Mouse (Mus musculus) layer of hippocampus, postnatal 10 days (tissue): ENCODE results near the gene Mrpl51. TPM values are rescaled to one million over a fixed set of nuclear protein-coding genes. Genes with fewer than 3 reads are reported as not detected.

Experiments used
- DNase-seq, 2 experiments: peaks; one replicate each; pipeline ENCODE4 v3.0.0; 2021; ENCODE audit warnings: low spot score in 2 of 2
- total RNA-seq, 2 experiments: library from RNA; stranded (reverse); gene quantifications; 2 replicates each; pipeline ENCODE4 v1.2.3; 2021

Mrpl51 gene
- total RNA-seq, 2 experiments from 2014 or later, result 73.5 to 75.9 TPM

DNA sequence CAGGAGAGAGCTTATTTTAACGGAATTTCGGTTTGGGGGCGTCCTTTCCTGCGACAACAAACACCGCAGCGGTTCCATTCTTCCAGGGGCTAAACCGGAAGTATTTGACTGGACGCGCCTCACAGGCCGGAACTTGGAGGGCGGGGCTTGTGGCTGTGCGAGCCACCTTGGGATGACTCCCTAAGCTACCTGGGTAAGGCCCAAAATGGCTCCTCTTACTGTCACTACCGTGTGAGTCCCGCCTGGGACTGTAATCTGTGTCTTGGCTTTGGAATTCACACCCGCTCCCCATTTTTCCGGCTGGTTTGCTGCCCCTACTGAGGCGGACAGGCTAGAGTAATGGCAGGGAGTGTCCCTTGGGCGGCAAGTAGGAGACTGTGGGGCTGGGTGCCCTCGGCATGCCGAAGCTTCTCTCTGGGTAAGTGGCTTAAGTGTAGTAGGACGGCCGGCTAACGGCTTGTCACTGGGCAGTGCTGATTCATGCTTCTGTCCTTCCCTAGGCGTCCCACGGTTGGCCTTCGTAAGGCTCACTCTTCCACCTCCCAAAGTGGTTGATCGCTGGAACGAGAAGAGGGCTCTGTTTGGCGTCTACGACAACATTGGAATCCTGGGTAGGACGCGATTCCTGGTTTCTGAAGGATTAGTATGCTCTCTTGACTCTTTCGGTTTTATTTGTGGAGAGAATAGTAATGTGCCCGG is 564 bp downstream of the Mrpl51 start:
- DNase-seq, result peak; percentile 87 to 89

DNA sequence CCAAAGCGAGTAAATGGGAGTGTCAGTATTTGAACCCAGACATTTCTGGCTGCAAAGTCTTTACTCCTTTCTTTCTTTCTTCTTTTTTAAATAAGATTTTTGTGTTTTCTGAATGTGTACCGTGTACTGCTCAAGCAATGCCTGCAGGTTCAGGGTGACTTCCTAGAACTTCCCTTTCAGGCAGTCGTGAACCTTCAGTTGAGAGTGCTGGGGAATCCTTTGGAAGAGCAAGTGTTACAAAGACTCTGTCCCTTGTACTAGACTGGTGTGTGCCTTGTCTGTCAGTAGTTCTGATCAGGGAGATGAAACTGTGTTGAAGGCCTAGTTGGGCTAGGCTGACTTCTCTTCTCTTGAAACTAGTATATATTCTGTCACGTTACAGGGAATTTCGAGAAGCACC is 1.2 kb downstream of the Mrpl51 start:
- DNase-seq, result no peak

DNA sequence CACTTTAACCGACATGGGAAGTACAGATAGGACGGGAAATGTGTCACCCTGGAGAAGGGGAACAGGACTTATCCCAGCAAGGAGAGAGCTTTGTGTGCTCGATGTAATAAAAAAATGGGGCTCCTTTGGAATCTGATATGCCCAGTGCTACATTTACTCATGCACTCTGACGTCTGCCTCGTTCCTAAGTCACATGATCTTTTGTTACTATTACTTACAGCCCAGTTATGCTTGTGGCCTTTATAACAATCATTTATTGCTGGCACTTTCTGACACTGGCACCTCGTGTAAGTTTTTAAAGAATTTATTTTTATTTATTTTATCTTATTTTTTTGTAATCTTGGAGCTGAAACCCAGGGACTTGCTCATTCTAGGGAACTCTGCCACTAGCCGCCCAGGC is 1.8 kb downstream of the Mrpl51 start:
- no peak for DNase-seq

DNA sequence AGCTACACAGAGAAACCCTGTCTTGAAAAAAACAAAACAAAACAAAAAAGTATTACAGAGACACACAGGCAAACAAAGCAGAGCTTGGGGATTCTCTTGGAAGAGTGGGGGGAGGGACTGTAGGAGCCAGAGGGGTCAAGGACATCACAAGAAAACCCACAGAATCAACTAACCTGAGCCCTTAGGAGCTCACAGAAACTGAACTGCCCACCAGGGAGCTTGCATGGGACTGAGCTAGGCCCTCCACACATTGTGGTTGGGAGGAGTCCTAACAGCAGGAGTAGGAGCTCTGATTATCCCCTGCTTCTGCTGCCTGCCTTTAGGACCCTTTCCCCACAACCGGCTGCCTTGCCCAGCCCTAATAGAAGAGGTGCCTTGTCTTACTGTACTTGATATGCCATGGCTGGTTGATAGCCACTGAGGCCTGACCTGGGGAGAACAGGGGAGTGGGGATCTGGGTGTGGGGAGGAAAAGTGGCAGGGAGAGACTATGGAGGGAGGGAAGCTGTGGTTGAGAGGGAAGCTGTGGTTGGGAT is 4.0 kb downstream of the Mrpl51 start:
- DNase-seq, result no peak

DNA sequence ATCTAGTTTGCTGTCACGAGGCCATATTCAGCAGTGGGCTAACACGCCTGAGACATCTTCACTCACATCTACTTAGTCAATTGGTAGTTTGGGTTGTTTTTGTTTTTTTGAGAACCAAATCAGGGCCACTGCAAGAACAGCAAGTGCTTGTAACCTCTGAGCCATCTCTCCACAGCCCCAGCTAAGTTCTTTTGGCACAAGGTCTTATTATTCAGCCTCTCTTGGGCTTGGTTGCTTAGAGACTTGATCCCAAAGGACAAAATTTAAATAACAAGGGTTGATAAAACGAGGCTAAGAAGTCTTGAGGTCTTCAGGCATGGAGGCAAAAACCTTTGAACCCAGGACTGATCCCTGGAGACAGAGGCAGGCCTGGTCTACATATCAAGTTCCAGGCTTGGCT is 4.7 kb downstream of the Mrpl51 start:
- no peak for DNase-seq

DNA sequence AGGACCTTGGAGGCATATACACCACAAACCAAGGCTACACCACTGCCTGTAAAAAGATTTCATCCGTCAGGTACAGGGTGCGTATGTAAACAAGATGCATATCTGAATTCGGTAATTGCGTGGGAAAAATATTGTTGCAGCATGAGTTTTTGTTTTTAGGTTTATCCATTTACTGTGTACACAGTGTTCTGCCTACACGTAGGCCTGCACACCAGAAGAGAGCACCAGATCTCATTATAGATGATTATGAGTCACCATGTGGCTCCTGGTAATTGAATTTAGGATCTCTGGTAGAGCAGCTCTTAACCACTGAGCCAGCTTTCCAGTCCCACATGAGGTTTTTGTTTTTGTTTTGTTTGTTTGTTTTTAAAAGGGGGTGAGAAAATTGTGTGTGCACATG is 5.6 kb downstream of the Mrpl51 start:
- DNase-seq, result no peak

DNA sequence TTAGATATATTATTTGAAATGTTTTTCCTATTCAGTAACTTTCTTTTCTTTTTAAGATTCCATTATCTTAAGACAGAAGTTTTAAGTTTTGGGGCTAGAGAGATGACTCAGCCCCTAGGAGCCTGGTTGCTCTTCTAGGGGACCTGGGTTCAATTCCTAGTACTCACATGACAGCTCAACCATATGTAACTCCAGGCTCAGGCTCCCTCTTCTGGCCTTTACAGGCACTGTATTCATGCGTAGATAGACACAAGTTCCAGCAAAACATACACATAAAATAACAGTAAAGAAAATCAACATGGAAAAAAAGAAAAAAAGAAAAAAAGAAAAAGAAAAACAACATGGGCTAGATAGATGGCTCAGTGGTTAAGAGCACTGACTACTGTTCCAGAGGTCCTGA is 18.8 kb downstream of the Mrpl51 start:
- no peak for DNase-seq

DNA sequence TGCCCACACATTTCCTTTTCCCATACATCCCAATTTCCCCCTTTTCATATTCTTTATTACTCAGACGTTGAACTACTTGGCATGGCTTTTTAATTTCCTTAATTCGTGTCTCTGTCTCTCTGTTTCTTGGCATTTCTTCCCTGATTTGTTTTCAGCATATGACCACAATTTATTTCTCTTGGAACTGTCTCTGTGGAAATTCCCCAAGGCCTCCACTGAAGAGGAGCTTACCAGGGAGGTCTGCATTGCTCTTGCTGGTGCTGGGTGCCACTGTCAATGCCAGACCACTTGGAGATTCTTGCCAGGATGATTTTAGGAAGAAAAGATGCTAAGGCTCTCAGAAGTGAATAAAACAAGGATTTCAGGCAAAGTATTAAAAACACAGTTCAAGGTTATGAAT is 21.0 kb downstream of the Mrpl51 start:
- no peak for DNase-seq

DNA sequence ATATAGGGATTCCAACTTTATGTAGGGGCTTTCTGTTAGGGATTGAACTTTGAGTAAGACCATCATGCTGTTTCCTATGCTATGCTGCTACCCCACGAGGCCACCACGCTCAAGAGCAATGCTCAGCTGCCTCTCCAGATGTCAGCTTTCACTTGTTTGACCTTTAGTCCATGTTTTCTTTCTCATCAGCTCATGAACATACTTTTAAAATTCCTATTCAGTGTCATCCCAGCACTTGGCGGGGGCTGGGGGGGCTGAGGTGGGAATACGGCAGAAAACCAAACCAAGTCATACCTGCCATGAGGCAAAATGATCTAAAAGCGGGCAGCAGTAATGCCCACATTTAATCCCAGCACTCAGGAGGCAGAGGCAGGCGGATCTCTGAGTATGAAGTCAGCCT is 21.5 kb downstream of the Mrpl51 start:
- no peak for DNase-seq

DNA sequence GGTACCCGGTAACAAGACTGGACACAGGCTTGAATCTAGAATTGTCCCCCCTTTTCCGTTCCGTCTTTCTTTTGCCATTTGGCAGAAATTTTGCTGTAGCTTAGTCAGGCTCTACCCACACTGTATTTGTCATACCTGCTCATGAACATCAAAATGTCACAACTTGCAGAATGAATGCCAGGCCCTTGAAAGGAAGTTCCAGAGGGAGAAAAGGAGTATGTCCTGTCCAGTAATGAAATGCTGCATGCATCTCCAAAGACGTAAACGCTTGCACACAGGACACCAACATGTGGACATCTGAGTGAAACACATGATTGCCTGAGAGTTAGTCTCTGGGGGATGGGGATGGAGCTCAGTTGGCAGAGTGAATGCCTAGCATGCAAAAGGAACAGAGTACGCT is 22.1 kb downstream of the Mrpl51 start:
- no peak for DNase-seq

DNA sequence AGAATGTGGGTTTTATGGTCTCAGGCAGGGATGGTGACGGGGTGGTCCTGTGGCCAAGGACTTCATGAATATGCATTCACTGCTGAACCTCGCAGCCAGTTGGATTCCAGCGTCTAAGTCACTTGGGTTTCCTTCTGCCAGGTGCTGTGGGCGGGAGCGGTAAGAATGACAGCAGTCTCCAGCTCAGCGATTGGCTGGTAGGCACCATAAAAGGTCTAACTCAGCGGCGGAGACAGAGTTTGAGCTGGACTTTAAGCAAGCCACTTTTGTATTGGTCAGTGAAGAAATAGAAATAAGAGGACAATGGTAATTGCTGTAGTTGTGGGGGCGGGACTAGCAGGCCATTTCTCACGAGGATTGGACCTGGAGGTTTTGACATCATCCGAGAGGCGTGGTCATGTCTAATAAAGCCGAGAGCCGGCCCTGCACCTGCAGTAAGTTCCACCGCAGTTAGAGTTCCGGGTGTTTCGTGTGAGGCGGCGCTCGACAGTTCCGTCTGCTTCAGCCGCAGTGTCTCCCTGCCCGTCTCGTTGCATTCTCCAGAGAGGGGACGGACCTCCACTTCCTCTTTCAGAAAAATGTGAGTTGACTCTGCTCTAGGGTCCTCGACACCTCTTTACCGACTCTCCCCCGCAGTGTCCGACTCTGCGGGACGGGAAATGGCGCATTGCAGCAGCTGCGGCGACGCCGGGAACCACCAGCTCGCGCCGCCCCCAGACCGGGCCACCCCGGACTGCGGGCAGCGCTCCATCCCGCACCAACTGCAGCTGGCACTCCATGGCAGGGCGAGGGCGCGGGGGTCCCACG is 23.8 kb downstream of the Mrpl51 start, which contains the start of gene Vamp1:
TSS of gene Vamp1 (plus strand) at position 404 of the 807 bp plus-strand sequence.
- peak; percentile 87 to 90 for DNase-seq

DNA sequence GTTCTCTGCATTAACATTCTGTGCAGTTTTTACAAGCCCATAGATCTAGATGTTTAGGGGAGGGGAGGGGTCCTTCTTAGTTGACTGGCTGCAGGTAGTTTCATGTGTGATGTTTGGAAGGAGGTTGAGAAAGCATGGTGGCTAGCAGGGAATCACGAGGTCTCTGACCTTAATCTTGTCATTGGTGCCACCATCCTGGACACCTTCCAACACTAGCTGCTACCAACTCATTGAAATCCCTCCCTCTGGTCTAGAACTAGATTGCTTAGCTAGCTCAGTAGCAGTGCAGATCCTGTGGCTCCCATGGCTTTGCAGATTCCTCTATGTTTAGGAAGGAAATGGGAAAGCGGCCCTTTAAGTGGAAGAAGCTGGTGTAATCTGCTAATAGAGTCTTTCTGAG is 25.3 kb downstream of the Mrpl51 start:
- DNase-seq, result no peak

DNA sequence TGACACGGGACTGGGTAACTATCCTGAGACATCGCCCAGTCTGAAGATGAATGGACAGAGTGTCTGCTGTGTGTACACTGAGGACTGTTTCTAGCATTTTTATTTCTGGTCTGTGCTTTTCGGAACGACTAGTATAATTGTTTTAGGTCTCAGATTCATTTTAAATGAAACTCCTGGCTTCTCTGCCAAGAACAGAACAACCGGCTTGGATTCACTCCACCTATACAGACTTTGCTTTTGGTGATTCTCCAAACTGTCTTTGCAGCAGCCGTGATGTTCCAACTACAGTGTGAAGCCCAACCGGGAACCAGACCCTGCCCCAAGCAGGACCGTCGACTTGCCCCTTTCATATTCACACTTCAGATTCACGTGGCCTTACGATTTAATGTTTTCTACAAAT is 26.3 kb downstream of the Mrpl51 start:
- no peak for DNase-seq

DNA sequence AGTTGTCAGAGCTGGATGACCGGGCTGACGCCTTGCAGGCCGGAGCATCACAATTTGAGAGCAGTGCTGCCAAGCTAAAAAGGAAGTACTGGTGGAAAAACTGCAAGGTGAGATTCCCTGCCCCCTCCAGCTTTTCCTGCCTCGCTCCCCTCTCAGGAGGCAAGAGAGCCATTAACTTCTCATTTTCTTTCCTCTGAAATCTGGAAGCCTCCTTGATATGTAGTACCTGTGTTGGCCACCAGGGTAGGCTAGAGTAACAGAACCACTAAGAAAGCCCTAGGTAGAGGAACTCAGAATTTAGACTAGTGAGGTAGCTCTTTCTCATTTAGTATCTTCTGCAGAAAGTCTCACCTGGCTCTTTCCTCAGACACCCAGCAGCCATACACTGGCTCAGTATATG is 27.4 kb downstream of the Mrpl51 start:
- peak; percentile 64 to 75 for DNase-seq

DNA sequence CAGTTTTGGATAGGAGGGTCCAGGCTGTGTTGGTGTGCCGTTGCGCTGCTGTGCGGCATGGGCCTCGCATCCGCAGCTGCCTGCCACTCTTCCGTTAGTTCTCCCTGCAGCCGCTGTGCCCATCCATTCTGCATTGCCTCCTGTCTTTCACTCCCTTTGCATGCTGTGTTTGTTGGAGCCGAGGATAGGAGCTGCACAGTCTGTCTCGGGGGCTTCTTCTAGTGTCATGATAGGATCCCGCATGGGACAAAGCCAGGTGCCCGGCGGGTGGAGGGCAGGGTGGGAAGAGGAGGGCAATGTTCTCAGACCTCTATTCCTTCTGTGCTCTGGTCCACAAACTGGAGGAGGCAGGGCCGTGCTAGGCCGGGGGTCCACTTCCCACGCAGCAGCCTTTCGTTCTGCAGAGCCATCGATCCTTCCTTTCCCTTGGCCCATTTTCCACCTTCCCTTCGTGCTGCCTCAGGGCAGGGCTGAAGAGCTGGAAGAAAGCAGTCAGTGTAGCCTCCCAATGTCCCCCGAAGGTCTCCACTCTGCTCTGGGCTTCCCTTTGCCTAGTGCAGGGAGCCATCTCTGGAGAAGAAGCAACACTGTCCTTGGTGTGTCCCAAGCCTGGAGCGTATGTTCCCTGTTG is 29.6 kb downstream of the Mrpl51 start:
- no peak for DNase-seq

DNA sequence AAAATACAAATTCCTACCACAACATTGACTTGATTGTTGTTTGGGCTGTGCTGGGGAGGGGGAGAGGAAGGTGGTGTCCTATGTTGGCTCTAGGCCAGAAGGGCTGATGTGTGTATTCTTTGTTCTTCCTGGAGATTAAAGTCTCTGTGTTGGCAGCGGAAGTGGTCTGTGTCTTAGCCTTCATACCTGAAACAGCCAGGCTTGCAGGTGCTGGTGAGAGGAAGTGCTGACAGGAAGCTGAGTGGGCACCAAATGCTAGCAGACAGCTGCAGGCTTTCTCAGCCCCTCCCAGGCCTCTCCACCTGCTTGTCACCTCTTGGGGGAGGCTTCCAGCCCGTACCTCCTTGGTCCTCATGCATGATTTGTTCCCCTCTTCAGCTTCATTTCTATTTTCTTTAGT is 30.5 kb downstream of the Mrpl51 start:
- no peak for DNase-seq

DNA sequence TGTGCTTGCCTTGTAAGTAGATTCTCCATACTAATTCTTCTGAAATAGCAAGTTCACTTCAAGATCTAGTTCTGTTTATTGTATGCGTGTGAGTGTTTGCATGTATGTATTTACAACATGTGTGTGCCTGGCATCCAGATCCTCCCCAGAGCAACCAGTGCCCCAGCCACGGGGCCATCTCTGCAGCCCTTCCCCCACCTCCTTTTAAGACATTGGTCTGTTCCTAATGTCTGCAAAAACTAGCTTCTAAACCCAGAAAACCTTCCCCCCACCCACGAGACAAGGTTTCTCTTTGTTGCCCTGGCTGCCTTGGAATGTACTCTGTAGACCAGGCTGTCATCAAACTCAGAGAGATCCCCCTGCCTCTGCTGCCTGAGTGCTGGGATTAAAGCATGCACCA is 31.0 kb downstream of the Mrpl51 start:
- no peak for DNase-seq

DNA sequence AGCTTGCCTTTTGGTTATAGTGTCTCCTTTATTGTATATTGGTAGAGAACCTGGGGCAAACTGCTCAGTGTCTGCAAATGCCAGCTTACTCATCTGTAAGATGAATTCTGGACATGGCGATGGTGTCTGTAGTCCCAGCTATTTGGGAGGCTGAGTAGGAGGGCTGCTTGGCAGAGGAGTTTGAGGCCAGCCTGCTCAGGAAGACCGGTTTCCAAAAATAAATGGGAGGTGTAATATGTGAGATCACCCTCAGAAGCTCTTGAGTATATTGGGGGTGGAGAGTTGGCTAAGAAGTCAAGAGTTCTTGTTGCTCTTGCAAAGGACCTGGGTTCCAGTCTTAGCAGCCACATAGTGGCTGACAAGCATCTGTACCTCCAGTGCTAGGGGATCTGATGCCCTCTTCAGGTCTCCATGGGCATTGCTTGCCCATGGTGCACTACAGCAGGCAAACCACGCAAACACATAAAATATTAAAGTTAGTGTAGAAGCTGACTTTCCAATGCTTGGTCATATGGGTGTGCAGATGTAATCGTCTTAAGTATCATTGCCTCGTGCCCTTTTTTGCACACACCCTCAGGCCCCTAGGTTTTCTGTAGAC is 34.0 kb downstream of the Mrpl51 start:
- no peak for DNase-seq

DNA sequence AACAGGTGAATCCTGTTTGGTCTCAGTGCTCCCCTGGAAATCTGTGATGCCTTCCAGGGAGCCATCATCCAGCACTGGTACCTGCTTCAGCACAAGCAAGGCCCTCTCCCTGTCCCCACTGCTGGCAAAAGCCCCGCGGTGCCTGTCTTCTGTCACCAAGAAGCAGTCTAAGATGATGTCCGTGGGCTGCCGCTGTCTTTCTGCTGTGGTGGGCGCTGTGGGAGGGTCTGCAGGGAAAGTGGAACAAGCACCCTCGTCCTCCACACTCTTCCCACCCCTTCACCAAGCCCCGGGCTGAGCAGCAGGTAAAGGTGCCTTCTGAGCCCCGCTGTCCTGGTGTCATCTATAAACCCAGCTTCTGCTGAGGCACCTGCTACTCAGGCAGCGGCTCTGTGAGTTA is 39.0 kb downstream of the Mrpl51 start:
- DNase-seq, result no peak

DNA sequence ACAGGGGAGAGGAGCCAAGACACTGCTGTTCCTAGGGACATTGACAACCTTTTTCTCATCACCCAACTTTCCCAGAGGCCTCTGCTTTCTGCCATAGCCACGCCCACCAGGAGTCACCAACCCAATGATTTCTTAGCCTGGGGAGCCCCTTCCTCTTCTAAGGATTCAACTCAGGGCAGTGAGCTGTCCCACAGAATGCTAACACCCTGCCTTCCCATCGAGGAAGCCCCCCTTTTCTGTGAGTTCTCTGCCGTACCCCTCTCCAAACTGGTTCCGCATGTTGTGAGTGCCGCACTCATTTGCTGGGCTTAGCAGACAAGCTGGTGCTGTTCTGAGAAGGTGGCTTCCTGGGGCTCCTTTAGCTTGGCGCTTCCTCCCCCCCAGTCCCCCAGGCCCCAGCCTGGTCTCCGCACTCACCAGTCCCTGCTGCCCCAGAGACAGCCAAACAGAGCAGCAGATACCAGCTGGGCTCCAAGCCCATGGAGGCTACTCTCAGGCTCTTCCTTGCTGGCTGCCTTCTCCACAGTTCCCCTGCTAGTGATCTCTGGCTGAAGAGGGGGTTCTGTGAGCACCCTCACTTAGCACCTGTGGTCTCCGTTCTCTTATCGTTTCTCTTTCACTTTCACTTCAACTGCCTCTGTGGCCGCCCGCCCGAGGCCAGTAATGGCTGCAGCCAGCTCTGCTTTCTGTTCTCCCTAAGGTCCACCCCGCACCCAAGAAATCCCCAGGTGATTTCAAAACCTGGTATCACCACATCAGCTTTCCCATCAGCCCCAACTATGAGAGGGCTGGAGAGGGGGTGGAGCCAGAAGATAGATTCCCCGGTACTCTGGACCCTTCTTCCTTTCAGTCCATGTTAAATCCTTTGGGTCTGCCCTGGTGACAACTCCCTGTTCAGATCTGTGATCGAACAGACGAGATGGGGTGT is 39.8 kb downstream of the Mrpl51 start, which contains the start of gene Tapbpl:
TSS of gene Tapbpl (minus strand) at position 744 of the 928 bp plus-strand sequence.
- peak; percentile 48 to 52 for DNase-seq
